Mouse (Mus musculus): ENCODE results near the gene Cox15.

The Cox15 gene

GRCm38 (mm10) chr19:43752489-43753225 lies at the start of gene Cox15, which contains the start of gene Cutc:
Cox15 (minus strand) TSS chr19:43753000.
Cutc (plus strand) TSS chr19:43752996.
- DNase-seq (ENCODE audit: low read depth, low spot score): peak; percentile 95

- no peak for DNase-seq (ENCODE audit: low read depth, low spot score)
Observed at GRCm38 (mm10) chr19:43801427-43802051, 48.7 kb upstream of the Cox15 start.

GRCm38 (mm10) chr19:43797216-43797615 lies 44.4 kb upstream of the Cox15 start:
- no peak for DNase-seq (ENCODE audit: low read depth, low spot score)

- DNase-seq (ENCODE audit: low read depth, low spot score): peak; percentile 33
Observed at GRCm38 (mm10) chr19:43795511-43795910, 42.7 kb upstream of the Cox15 start.

- no peak for DNase-seq (ENCODE audit: low read depth, low spot score)
Observed at GRCm38 (mm10) chr19:43793951-43794350, 41.2 kb upstream of the Cox15 start.

- DNase-seq (ENCODE audit: low read depth, low spot score): no peak
Observed at GRCm38 (mm10) chr19:43792537-43792936, 39.7 kb upstream of the Cox15 start.

GRCm38 (mm10) chr19:43789817-43790216 lies 37.0 kb upstream of the Cox15 start:
- DNase-seq (ENCODE audit: low read depth, low spot score): no peak

- DNase-seq (ENCODE audit: low read depth, low spot score): no peak
Observed at GRCm38 (mm10) chr19:43786249-43787026, 33.6 kb upstream of the Cox15 start.

- DNase-seq (ENCODE audit: low read depth, low spot score): no peak
Observed at GRCm38 (mm10) chr19:43784761-43785160, 32.0 kb upstream of the Cox15 start.

GRCm38 (mm10) chr19:43781980-43782379 lies 29.2 kb upstream of the Cox15 start, which contains the start of gene Abcc2:
Abcc2 (plus strand) TSS chr19:43782192.
- no peak for DNase-seq (ENCODE audit: low read depth, low spot score)

GRCm38 (mm10) chr19:43780391-43780790 lies 27.6 kb upstream of the Cox15 start:
- DNase-seq (ENCODE audit: low read depth, low spot score): no peak

- no peak for DNase-seq (ENCODE audit: low read depth, low spot score)
Observed at GRCm38 (mm10) chr19:43777308-43777707, 24.5 kb upstream of the Cox15 start.

- no peak for DNase-seq (ENCODE audit: low read depth, low spot score)
Observed at GRCm38 (mm10) chr19:43776561-43776960, 23.8 kb upstream of the Cox15 start.

GRCm38 (mm10) chr19:43775433-43775832 lies 22.6 kb upstream of the Cox15 start:
- DNase-seq (ENCODE audit: low read depth, low spot score): no peak

- DNase-seq (ENCODE audit: low read depth, low spot score): no peak
Observed at GRCm38 (mm10) chr19:43772311-43772710, 19.5 kb upstream of the Cox15 start.

GRCm38 (mm10) chr19:43771499-43771969 lies 18.7 kb upstream of the Cox15 start:
- no peak for DNase-seq (ENCODE audit: low read depth, low spot score)

GRCm38 (mm10) chr19:43770584-43770983 lies 17.8 kb upstream of the Cox15 start:
- DNase-seq (ENCODE audit: low read depth, low spot score): no peak

- no peak for DNase-seq (ENCODE audit: low read depth, low spot score)
Observed at GRCm38 (mm10) chr19:43769366-43769960, 16.7 kb upstream of the Cox15 start.

- DNase-seq (ENCODE audit: low read depth, low spot score): peak; percentile 63
Observed at GRCm38 (mm10) chr19:43767549-43768322, 14.9 kb upstream of the Cox15 start.

- no peak for DNase-seq (ENCODE audit: low read depth, low spot score)
Observed at GRCm38 (mm10) chr19:43766451-43766850, 13.7 kb upstream of the Cox15 start.

GRCm38 (mm10) chr19:43762410-43762809 lies 9.6 kb upstream of the Cox15 start:
- DNase-seq (ENCODE audit: low read depth, low spot score): no peak

All from R1 (cell line).